Mouse (Mus musculus) myocyte (in vitro differentiated cells): ENCODE results near the gene Tacr2.

Experiments used
- CEBPB ChIP-seq: IDR thresholded peaks from 2 replicates; pipeline ENCODE4 v1.6.1; 2011; ENCODE audit warnings: mild to moderate bottlenecking, moderate library complexity; ENCODE audit not compliant: poor library complexity, insufficient read depth, severe bottlenecking
- E2F4 ChIP-seq: IDR thresholded peaks from one replicate; pipeline ENCODE4 v1.6.1; 2011; ENCODE audit warnings: mild to moderate bottlenecking, control low read depth, moderate library complexity; ENCODE audit not compliant: insufficient read depth
- MAX ChIP-seq: IDR thresholded peaks from one replicate; pipeline ENCODE4 v1.6.1; 2011; ENCODE audit warnings: low read depth, mild to moderate bottlenecking, control low read depth
- MYOD1 ChIP-seq, 3 experiments: IDR thresholded peaks; one replicate each; pipeline ENCODE4 v1.6.1; 2011; ENCODE audit warnings: control low read depth in 2 of 3, low read depth in 2 of 3, mild to moderate bottlenecking in 2 of 3, moderate library complexity in 1 of 3; ENCODE audit not compliant: insufficient read length in 2 of 3, control insufficient read depth in 1 of 3
- POLR2A ChIP-seq: IDR thresholded peaks from one replicate; pipeline ENCODE4 v1.6.1; 2011; ENCODE audit warnings: low read depth, mild to moderate bottlenecking, control low read depth, moderate library complexity; ENCODE audit not compliant: insufficient read length
- POLR2AphosphoS2 ChIP-seq: IDR thresholded peaks from one replicate; pipeline ENCODE4 v1.6.1; 2011; ENCODE audit warnings: low read depth, control low read depth; ENCODE audit not compliant: insufficient read length
- REST ChIP-seq: IDR thresholded peaks from one replicate; pipeline ENCODE4 v1.6.1; 2011; ENCODE audit warnings: mild to moderate bottlenecking, control low read depth, moderate library complexity; ENCODE audit not compliant: insufficient read depth, insufficient read length
- SRF ChIP-seq: IDR thresholded peaks from one replicate; pipeline ENCODE4 v1.6.1; 2011; ENCODE audit warnings: low read depth; ENCODE audit not compliant: control insufficient read depth, insufficient read length
- TCF12 ChIP-seq: IDR thresholded peaks from one replicate; pipeline ENCODE4 v1.6.1; 2011; ENCODE audit warnings: mild to moderate bottlenecking, control low read depth; ENCODE audit not compliant: poor library complexity, insufficient read depth, severe bottlenecking
- TCF3 ChIP-seq: IDR thresholded peaks from one replicate; pipeline ENCODE4 v1.6.1; 2011; ENCODE audit warnings: low read depth, control low read depth; ENCODE audit not compliant: insufficient read length
- USF1 ChIP-seq: IDR thresholded peaks from one replicate; pipeline ENCODE4 v1.6.1; 2011; ENCODE audit warnings: low read depth, mild to moderate bottlenecking, control low read depth, moderate library complexity

GRCm38 (mm10) chr10:62242358-62242757 is 9.9 kb upstream of the Tacr2 start:
- TF ChIP-seq CEBPB = no peak
- no peak for TF ChIP-seq POLR2A
- TF ChIP-seq E2F4 = no peak
- TF ChIP-seq USF1 = no peak
- TF ChIP-seq TCF12 = no peak
- no peak for TF ChIP-seq MYOD1 (IDR thresholded peaks at IDR 0.05; ENCODE audit: control insufficient read depth in 1 of 3, insufficient read length in 2 of 3, low read depth in 2 of 3)
- no peak for TF ChIP-seq TCF3
- TF ChIP-seq MAX = no peak
- TF ChIP-seq REST = no peak
- no peak for TF ChIP-seq SRF
- no peak for TF ChIP-seq POLR2AphosphoS2
